Mouse (Mus musculus): ENCODE data around the gene Rpn2. TPM values are rescaled to one million over a fixed set of nuclear protein-coding genes. Genes with fewer than 3 reads are reported as not detected.

The Rpn2 gene
- polyA plus RNA-seq, 1 experiment from 2014 or later: 225 TPM

GRCm38 (mm10) chr2:157316358-157316933 lies 37.6 kb downstream of the Rpn2 start:
- H3K9ac ChIP-seq (ENCODE audit: low read depth, low read length): no peak overlapping the region
- peaks cover 21% of the 10 kb centered on the region for H3K36me3 ChIP-seq (ENCODE audit: control insufficient read depth, insufficient read depth, low read length)
- peaks cover 18% of the 10 kb centered on the region for H3K4me1 ChIP-seq (ENCODE audit: control insufficient read depth, insufficient read depth, low read length)
- no peaks in the 10 kb centered on the region for H3K9me3 ChIP-seq (replicated peaks; ENCODE audit: control insufficient read depth, low read length, poor library complexity, severe bottlenecking)
- 78% methylated on average over 12 of the region's 14 CpGs for WGBS
- H3K27me3 ChIP-seq (ENCODE audit: control insufficient read depth, insufficient read depth, low read depth, low read length): no peaks in the 10 kb centered on the region
- H3K4me3 ChIP-seq (ENCODE audit: low read depth, low read length): no peak overlapping the region
- no peak for ATAC-seq
- H3K27ac ChIP-seq (ENCODE audit: low read length): peak overlapping the region; percentile 40; the same call in 1 of the 2 replicates
- H3K4me2 ChIP-seq (ENCODE audit: low read length): no peak overlapping the region

GRCm38 (mm10) chr2:157317220-157317619 lies 38.4 kb downstream of the Rpn2 start:
- Histone ChIP-seq H3K4me2 (ENCODE audit: low read length) (no peak overlapping the region), H3K9ac (ENCODE audit: low read depth, low read length) (no peak overlapping the region), H3K27me3 (ENCODE audit: control insufficient read depth, insufficient read depth, low read depth, low read length) (no peaks in the 10 kb centered on the region), H3K9me3 (replicated peaks; ENCODE audit: control insufficient read depth, low read length, poor library complexity, severe bottlenecking) (no peaks in the 10 kb centered on the region), H3K36me3 (ENCODE audit: control insufficient read depth, insufficient read depth, low read length) (peaks cover 18% of the 10 kb centered on the region), H3K4me3 (ENCODE audit: low read depth, low read length) (no peak overlapping the region), H3K27ac (ENCODE audit: low read length) (peak overlapping the region; percentile 36; the same call in 1 of the 2 replicates), H3K4me1 (ENCODE audit: control insufficient read depth, insufficient read depth, low read length) (peaks cover 18% of the 10 kb centered on the region)
- no peak for ATAC-seq
- 87% methylated on average over 6 of the region's 6 CpGs for WGBS

DNA sequence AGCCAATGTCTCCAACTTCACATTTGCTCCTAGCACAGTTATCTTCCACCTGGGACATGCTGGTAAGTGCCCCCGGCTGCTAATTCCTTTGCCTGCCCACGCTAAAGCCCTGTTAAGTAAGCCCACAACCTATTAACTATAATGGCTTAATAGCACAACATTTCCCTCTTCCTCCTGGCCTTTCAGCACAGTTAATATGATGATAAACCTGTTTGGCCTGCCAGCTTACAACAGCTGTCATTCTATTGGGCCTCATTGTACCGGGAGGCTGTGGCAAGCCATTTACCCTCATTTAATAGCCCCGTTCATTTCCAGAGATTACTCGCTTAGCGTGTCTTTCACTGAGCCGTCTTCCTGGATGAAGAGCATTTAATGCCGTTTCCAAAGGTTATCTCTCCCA lies 41.3 kb downstream of the Rpn2 start:
- H3K9me3 ChIP-seq (replicated peaks; ENCODE audit: control insufficient read depth, low read length, poor library complexity, severe bottlenecking): no peaks in the 10 kb centered on the region
- H3K27ac ChIP-seq (ENCODE audit: low read length): peak overlapping the region; percentile 33
- H3K4me3 ChIP-seq (ENCODE audit: low read depth, low read length): no peak overlapping the region
- ATAC-seq: no peak
- peaks cover 20% of the 10 kb centered on the region; the same call in 1 of the 2 replicates for H3K36me3 ChIP-seq (ENCODE audit: control insufficient read depth, insufficient read depth, low read length)
- 68% methylated on average over 8 of the region's 8 CpGs for WGBS
- H3K4me1 ChIP-seq (ENCODE audit: control insufficient read depth, insufficient read depth, low read length): peaks cover 3% of the 10 kb centered on the region
- no peak overlapping the region for H3K9ac ChIP-seq (ENCODE audit: low read depth, low read length)
- no peaks in the 10 kb centered on the region for H3K27me3 ChIP-seq (ENCODE audit: control insufficient read depth, insufficient read depth, low read depth, low read length)
- H3K4me2 ChIP-seq (ENCODE audit: low read length): no peak overlapping the region

DNA sequence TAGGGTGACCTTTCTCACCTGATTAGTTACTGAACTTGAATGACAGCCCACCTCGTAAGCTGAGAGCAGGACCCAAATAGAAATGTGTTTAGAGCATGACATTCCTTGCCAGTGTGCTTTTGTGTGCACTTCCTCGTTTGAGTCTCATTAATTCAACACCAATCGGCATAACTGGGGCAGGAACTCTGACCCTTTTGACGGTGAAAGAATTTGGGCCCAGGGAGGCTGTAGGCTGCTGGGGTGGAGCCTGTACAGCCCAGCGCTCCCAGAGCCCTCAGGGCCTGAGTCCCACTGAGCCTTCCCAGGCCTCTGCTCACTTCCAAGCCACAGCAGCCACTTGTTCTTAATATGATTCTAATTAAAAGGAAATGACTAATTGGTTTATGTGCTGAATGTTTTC lies 42.1 kb downstream of the Rpn2 start:
- Histone ChIP-seq H3K9me3 (replicated peaks; ENCODE audit: control insufficient read depth, low read length, poor library complexity, severe bottlenecking) (no peaks in the 10 kb centered on the region), H3K4me2 (ENCODE audit: low read length) (no peak overlapping the region), H3K36me3 (ENCODE audit: control insufficient read depth, insufficient read depth, low read length) (peaks cover 20% of the 10 kb centered on the region), H3K27me3 (ENCODE audit: control insufficient read depth, insufficient read depth, low read depth, low read length) (no peaks in the 10 kb centered on the region), H3K9ac (ENCODE audit: low read depth, low read length) (no peak overlapping the region), H3K4me3 (ENCODE audit: low read depth, low read length) (no peak overlapping the region), H3K4me1 (ENCODE audit: control insufficient read depth, insufficient read depth, low read length) (no peaks in the 10 kb centered on the region; the same call in 1 of the 2 replicates), H3K27ac (ENCODE audit: low read length) (peak overlapping the region; percentile 33)
- no peak for ATAC-seq
- 36% methylated on average over 5 of the region's 5 CpGs for WGBS

- ATAC-seq: no peak
- no peaks in the 10 kb centered on the region for H3K9me3 ChIP-seq (replicated peaks; ENCODE audit: control insufficient read depth, low read length, poor library complexity, severe bottlenecking)
Observed at GRCm38 (mm10) chr2:157322029-157322766, 43.4 kb downstream of the Rpn2 start.

GRCm38 (mm10) chr2:157325238-157325637 lies 46.4 kb downstream of the Rpn2 start:
- peaks cover 14% of the 10 kb centered on the region for H3K4me1 ChIP-seq (ENCODE audit: control insufficient read depth, insufficient read depth, low read length)
- WGBS: 81% methylated on average over 2 of the region's 2 CpGs
- no peaks in the 10 kb centered on the region for H3K27me3 ChIP-seq (ENCODE audit: control insufficient read depth, insufficient read depth, low read depth, low read length)
- H3K27ac ChIP-seq (ENCODE audit: low read length): no peak overlapping the region
- H3K9ac ChIP-seq (ENCODE audit: low read depth, low read length): no peak overlapping the region
- ATAC-seq: no peak
- H3K9me3 ChIP-seq (replicated peaks; ENCODE audit: control insufficient read depth, low read length, poor library complexity, severe bottlenecking): no peaks in the 10 kb centered on the region
- no peak overlapping the region for H3K4me2 ChIP-seq (ENCODE audit: low read length)
- peaks cover 19% of the 10 kb centered on the region for H3K36me3 ChIP-seq (ENCODE audit: control insufficient read depth, insufficient read depth, low read length)
- no peak overlapping the region for H3K4me3 ChIP-seq (ENCODE audit: low read depth, low read length)

More at GRCm38 (mm10) chr2:157322029-157322766, 43.4 kb downstream of the Rpn2 start:
- H3K4me2 ChIP-seq (ENCODE audit: low read length): no peak overlapping the region
- H3K36me3 ChIP-seq (ENCODE audit: control insufficient read depth, insufficient read depth, low read length): peaks cover 25% of the 10 kb centered on the region
- no peaks in the 10 kb centered on the region for H3K27me3 ChIP-seq (ENCODE audit: control insufficient read depth, insufficient read depth, low read depth, low read length)
- no peaks in the 10 kb centered on the region; the same call in 1 of the 2 replicates for H3K4me1 ChIP-seq (ENCODE audit: control insufficient read depth, insufficient read depth, low read length)
- peak overlapping the region; percentile 69 for H3K27ac ChIP-seq (ENCODE audit: low read length)
- no peak overlapping the region for H3K9ac ChIP-seq (ENCODE audit: low read depth, low read length)
- no peak overlapping the region for H3K4me3 ChIP-seq (ENCODE audit: low read depth, low read length)
- 63% methylated on average over 5 of the region's 5 CpGs for WGBS

GRCm38 (mm10) chr2:157328106-157328505 lies 49.3 kb downstream of the Rpn2 start:
- no peak overlapping the region for H3K4me2 ChIP-seq (ENCODE audit: low read length)
- peaks cover 10% of the 10 kb centered on the region for H3K36me3 ChIP-seq (ENCODE audit: control insufficient read depth, insufficient read depth, low read length)
- no peaks in the 10 kb centered on the region for H3K9me3 ChIP-seq (replicated peaks; ENCODE audit: control insufficient read depth, low read length, poor library complexity, severe bottlenecking)
- peak overlapping the region; percentile 66 for H3K27ac ChIP-seq (ENCODE audit: low read length)
- WGBS: 12% methylated on average over 5 of the region's 5 CpGs
- H3K9ac ChIP-seq (ENCODE audit: low read depth, low read length): peak overlapping the region; percentile 20; the same call in 1 of the 2 replicates
- ATAC-seq: peak; percentile 38; the same call in 1 of the 2 replicates
- H3K4me1 ChIP-seq (ENCODE audit: control insufficient read depth, insufficient read depth, low read length): peaks cover 14% of the 10 kb centered on the region
- no peak overlapping the region for H3K4me3 ChIP-seq (ENCODE audit: low read depth, low read length)
- H3K27me3 ChIP-seq (ENCODE audit: control insufficient read depth, insufficient read depth, low read depth, low read length): no peaks in the 10 kb centered on the region

- 6% methylated on average over 10 of the region's 11 CpGs for WGBS
- Histone ChIP-seq H3K9me3 (replicated peaks; ENCODE audit: control insufficient read depth, low read length, poor library complexity, severe bottlenecking) (no peaks in the 10 kb centered on the region), H3K27ac (ENCODE audit: low read length) (peak overlapping the region; percentile 66), H3K9ac (ENCODE audit: low read depth, low read length) (peak overlapping the region; percentile 20; the same call in 1 of the 2 replicates), H3K36me3 (ENCODE audit: control insufficient read depth, insufficient read depth, low read length) (peaks cover 7% of the 10 kb centered on the region), H3K27me3 (ENCODE audit: control insufficient read depth, insufficient read depth, low read depth, low read length) (no peaks in the 10 kb centered on the region), H3K4me3 (ENCODE audit: low read depth, low read length) (no peak overlapping the region), H3K4me1 (ENCODE audit: control insufficient read depth, insufficient read depth, low read length) (peaks cover 14% of the 10 kb centered on the region), H3K4me2 (ENCODE audit: low read length) (no peak overlapping the region)
- ATAC-seq: peak; percentile 70; the same call in 1 of the 2 replicates
Observed at GRCm38 (mm10) chr2:157328570-157328969, 49.8 kb downstream of the Rpn2 start.

- H3K4me3 ChIP-seq (ENCODE audit: low read depth, low read length): no peak overlapping the region
- no peak overlapping the region for H3K27ac ChIP-seq (ENCODE audit: low read length)
- H3K9ac ChIP-seq (ENCODE audit: low read depth, low read length): no peak overlapping the region
- ATAC-seq: no peak
- H3K9me3 ChIP-seq (replicated peaks; ENCODE audit: control insufficient read depth, low read length, poor library complexity, severe bottlenecking): no peaks in the 10 kb centered on the region
- H3K36me3 ChIP-seq (ENCODE audit: control insufficient read depth, insufficient read depth, low read length): no peaks in the 10 kb centered on the region; the same call in 1 of the 2 replicates
- WGBS: 56% methylated on average over 5 of the region's 5 CpGs
- H3K4me2 ChIP-seq (ENCODE audit: low read length): no peak overlapping the region
- peaks cover 14% of the 10 kb centered on the region for H3K4me1 ChIP-seq (ENCODE audit: control insufficient read depth, insufficient read depth, low read length)
- no peaks in the 10 kb centered on the region for H3K27me3 ChIP-seq (ENCODE audit: control insufficient read depth, insufficient read depth, low read depth, low read length)
Observed at GRCm38 (mm10) chr2:157332059-157332458, 53.2 kb downstream of the Rpn2 start.

Measured in midbrain, embryonic 16.5 days (tissue).